ENCODE assay signal across 22 mouse cellular contexts in genomic region chr10:53339045-53339444, GRCm38 (mm10). TPM values are rescaled to one million over a fixed set of nuclear protein-coding genes. Genes with fewer than 3 reads are reported as not detected.
DNase-seq lines count a peak whose midpoint lies in the region; ATAC-seq and TF ChIP-seq lines count a peak whose summit lies in the region.
"Had no signal": no experiment of that assay in that cellular context is flagged by ENCODE, and none has a peak within 500 bp of the region (broad histone marks: within the 10 kb centered on the region; RNA-seq: fewer than 3 reads in every experiment).

No protein-coding gene starts in this region.

- H3K79me2 ChIP-seq in MEL (ENCODE audit: control insufficient read depth, insufficient read depth, low read length, poor library complexity), result peaks cover 1% of the 10 kb centered on the region; the same call in 1 of the 2 replicates

- TF ChIP-seq POLR2A in MEL (IDR thresholded peaks at IDR 0.05; ENCODE audit: control insufficient read depth in 1 of 2, insufficient read depth in 1 of 2, low read depth in 1 of 2, low read length in 2 of 2, poor library complexity in 1 of 2), result no peak

- 46% methylated on average over 2 of the region's 2 CpGs for WGBS in heart, embryonic 11.5 days (ENCODE audit: insufficient replicate concordance)
- 17% methylated on average over 2 of the region's 2 CpGs for WGBS in heart, embryonic 15.5 days
- WGBS in heart, postnatal 0 days, result 23% methylated on average over 2 of the region's 2 CpGs

- TF ChIP-seq RAD21 in MEL (IDR thresholded peaks at IDR 0.05; ENCODE audit: low read depth, low read length), result no peak

- H3K36me3 ChIP-seq in heart, embryonic 11.5 days (ENCODE audit: control insufficient read depth, insufficient read depth, low read length), result no peaks in the 10 kb centered on the region
- H3K36me3 ChIP-seq in heart, embryonic 15.5 days, result no peaks in the 10 kb centered on the region; the same call in 1 of the 2 replicates
- peaks cover 0 to 36% of the 10 kb centered on the region in 2 experiments; a peak in 2 of 4 replicates for H3K36me3 ChIP-seq in MEL (ENCODE audit: control insufficient read depth in 1 of 2, insufficient read depth in 2 of 2, low read length in 2 of 2)
- H3K36me3 ChIP-seq in heart, postnatal 0 days (replicated peaks; ENCODE audit: control insufficient read depth, insufficient read depth, low read length), result peaks cover 13% of the 10 kb centered on the region
- H3K36me3 ChIP-seq: embryonic facial prominence, embryonic 15.5 days; forebrain, embryonic 10.5 days; hindbrain, embryonic 15.5 days; kidney, embryonic 15.5 days had no signal

- DNase-seq in heart, adult 9 months (ENCODE audit: low spot score in 2 of 2), result no peak
- no peak for DNase-seq in heart, adult 8-10 months (ENCODE audit: low spot score)
- no peak for DNase-seq in MEL (ENCODE audit: low read depth, low spot score)
- DNase-seq in heart, postnatal 0 days (ENCODE audit: low spot score), result no peak
- DNase-seq: adrenal gland, adult 8-10 months; adrenal gland, postnatal 36 days; cerebellum, adult 11 months; cerebellum, adult 8-10 months; cerebellum, postnatal 14 days; embryo, embryonic 11 days; kidney, adult 2 months had no signal

- no peaks in the 10 kb centered on the region for H3K27me3 ChIP-seq in heart, embryonic 11.5 days (ENCODE audit: control insufficient read depth, insufficient read depth, low read length)
- H3K27me3 ChIP-seq in heart, embryonic 15.5 days, result no peaks in the 10 kb centered on the region
- H3K27me3 ChIP-seq in MEL (ENCODE audit: control insufficient read depth in 1 of 2, insufficient read depth in 2 of 2, low read length in 2 of 2), result no peaks in the 10 kb centered on the region
- no peaks in the 10 kb centered on the region for H3K27me3 ChIP-seq in heart, postnatal 0 days (ENCODE audit: control insufficient read depth, insufficient read depth, low read length)
- H3K27me3 ChIP-seq: embryonic facial prominence, embryonic 15.5 days; hindbrain, embryonic 15.5 days; kidney, embryonic 15.5 days had no signal

- TF ChIP-seq EP300 in MEL (IDR thresholded peaks at IDR 0.05; ENCODE audit: low read depth in 1 of 2, low read length in 2 of 2), result no peak
- TF ChIP-seq EP300 in heart, postnatal 0 days (IDR thresholded peaks at IDR 0.05; ENCODE audit: low read depth), result no peak

- no peak for TF ChIP-seq CTCF in MEL (IDR thresholded peaks at IDR 0.05 in 2 of 3, conservative IDR thresholded peaks at IDR 0.05 in 1 of 3; ENCODE audit: control insufficient read depth in 1 of 3, insufficient read depth in 1 of 3, low read depth in 2 of 3, low read length in 3 of 3, poor library complexity in 1 of 3, severe bottlenecking in 1 of 3)
- no peak for TF ChIP-seq CTCF in heart, postnatal 0 days (IDR thresholded peaks at IDR 0.05; ENCODE audit: low read depth)

- peak overlapping the region; percentile 72 for H3K9ac ChIP-seq in heart, embryonic 11.5 days (ENCODE audit: low read depth, low read length)
- H3K9ac ChIP-seq in heart, embryonic 15.5 days, result peak overlapping the region; percentile 58
- H3K9ac ChIP-seq in MEL (ENCODE audit: control insufficient read depth, low read depth, low read length, poor library complexity, severe bottlenecking), result no peak overlapping the region
- peak overlapping the region; percentile 87 for H3K9ac ChIP-seq in heart, postnatal 0 days (replicated peaks; ENCODE audit: low read depth, low read length)
- H3K9ac ChIP-seq: embryonic facial prominence, embryonic 15.5 days; hindbrain, embryonic 15.5 days; kidney, embryonic 15.5 days had no signal

- H3K4me1 ChIP-seq in heart, embryonic 11.5 days (ENCODE audit: control insufficient read depth, insufficient read depth, low read length), result peaks cover 8% of the 10 kb centered on the region; the same call in 1 of the 2 replicates
- peaks cover 16% of the 10 kb centered on the region for H3K4me1 ChIP-seq in heart, embryonic 15.5 days (replicated peaks)
- peaks cover 15 to 38% of the 10 kb centered on the region in 2 experiments for H3K4me1 ChIP-seq in MEL (ENCODE audit: control insufficient read depth in 1 of 2, insufficient read depth in 2 of 2, low read length in 2 of 2)
- peaks cover 13% of the 10 kb centered on the region for H3K4me1 ChIP-seq in heart, postnatal 0 days (ENCODE audit: control insufficient read depth, insufficient read depth)
- H3K4me1 ChIP-seq: embryonic facial prominence, embryonic 15.5 days; forebrain, embryonic 10.5 days; hindbrain, embryonic 15.5 days had no signal

- no peaks in the 10 kb centered on the region for H3K9me3 ChIP-seq in heart, embryonic 11.5 days (replicated peaks; ENCODE audit: control insufficient read depth, low read length)
- no peaks in the 10 kb centered on the region for H3K9me3 ChIP-seq in heart, embryonic 15.5 days (replicated peaks)
- H3K9me3 ChIP-seq in MEL (replicated peaks; ENCODE audit: insufficient read depth, low read length), result no peaks in the 10 kb centered on the region
- no peaks in the 10 kb centered on the region for H3K9me3 ChIP-seq in heart, postnatal 0 days (replicated peaks; ENCODE audit: control insufficient read depth, low read length)
- H3K9me3 ChIP-seq: embryonic facial prominence, embryonic 15.5 days; forebrain, embryonic 10.5 days; hindbrain, embryonic 15.5 days; kidney, embryonic 15.5 days had no signal

- ATAC-seq in heart, embryonic 11.5 days (replicated peaks; ENCODE audit: insufficient number of reproducible peaks, low FRiP score, low TSS enrichment), result no peak
- ATAC-seq in heart, embryonic 15.5 days (replicated peaks; ENCODE audit: insufficient number of reproducible peaks, insufficient read depth, low FRiP score, low read depth), result no peak
- no peak for ATAC-seq in heart, postnatal 0 days (ENCODE audit: insufficient read depth, low read depth)
- ATAC-seq in granulocyte monocyte progenitor cell, adult 5-6 weeks (replicated peaks; ENCODE audit: poor library complexity, severe bottlenecking), result no peak
- ATAC-seq: forebrain, embryonic 14.5 days; intestine, embryonic 16.5 days had no signal

- H3K4me2 ChIP-seq in heart, embryonic 11.5 days, result no peak overlapping the region
- no peak overlapping the region for H3K4me2 ChIP-seq in heart, embryonic 15.5 days
- peak overlapping the region; percentile 44 for H3K4me2 ChIP-seq in heart, postnatal 0 days (ENCODE audit: low read depth, low read length)
- H3K4me2 ChIP-seq: embryonic facial prominence, embryonic 15.5 days; hindbrain, embryonic 15.5 days; kidney, embryonic 15.5 days had no signal

- peak overlapping the region; percentile 37 for H3K4me3 ChIP-seq in heart, embryonic 11.5 days (ENCODE audit: low read depth, low read length)
- H3K4me3 ChIP-seq in heart, embryonic 15.5 days, result peak overlapping the region; percentile 55
- H3K4me3 ChIP-seq in MEL (ENCODE audit: control insufficient read depth in 1 of 2, insufficient read depth in 1 of 2, low read depth in 2 of 2, low read length in 2 of 2), result no peak overlapping the region
- peak overlapping the region; percentile 62 for H3K4me3 ChIP-seq in heart, postnatal 0 days (ENCODE audit: low read depth, low read length)
- H3K4me3 ChIP-seq: embryonic facial prominence, embryonic 15.5 days; erythroblast, embryonic 14.5 days; forebrain, embryonic 10.5 days; hindbrain, embryonic 15.5 days; kidney, embryonic 15.5 days had no signal

- peak overlapping the region; percentile 82 for H3K27ac ChIP-seq in heart, embryonic 11.5 days (ENCODE audit: low read depth, low read length)
- peak overlapping the region; percentile 89 for H3K27ac ChIP-seq in heart, embryonic 15.5 days
- H3K27ac ChIP-seq in MEL (ENCODE audit: control insufficient read depth, low read depth, low read length), result no peak overlapping the region
- peak overlapping the region; percentile 98 for H3K27ac ChIP-seq in heart, postnatal 0 days (ENCODE audit: low read depth)
- H3K27ac ChIP-seq: embryonic facial prominence, embryonic 15.5 days; forebrain, embryonic 10.5 days; hindbrain, embryonic 15.5 days; kidney, embryonic 15.5 days had no signal

TF ChIP-seq in MEL, 35 proteins besides CTCF, POLR2A, EP300 and RAD21:
- TF ChIP-seq JUND (IDR thresholded peaks at IDR 0.05; ENCODE audit: low read depth, low read length) (peak; percentile 68; the same call in 1 of the 2 replicates), ZNF384 (IDR thresholded peaks at IDR 0.05; ENCODE audit: low read depth, low read length) (no peak), GATA1 (IDR thresholded peaks at IDR 0.05; ENCODE audit: low read depth, low read length) (no peak), RCOR1 (IDR thresholded peaks at IDR 0.05; ENCODE audit: low read depth, low read length) (no peak)

RNA-seq across cellular contexts. Expression of gene Pln, which starts 1.6 kb away (rescaled TPM):
- 542 and 553 TPM in 2 replicates for polyA plus RNA-seq in heart, embryonic 11.5 days (2014; fragmentation: Nextera tagmentation; extraction: Ambion mirVana)
- 791 and 1,187 TPM in 2 replicates for polyA plus RNA-seq in heart, embryonic 15.5 days (2015; fragmentation: Nextera tagmentation; extraction: Ambion mirVana)
- 1,000 to 10,000 TPM; 7,188 to 8,681 (median 7,674) TPM for total RNA-seq in heart, adult 8-10 months (2022)
- total RNA-seq in MEL (2012; rRNA removed), result 0.92 and 1.3 TPM in 2 replicates
- polyA plus RNA-seq in MEL (2012; ENCODE audit: insufficient read depth in 1 of 2, insufficient read length in 2 of 2, low read depth in 1 of 2, low replicate concordance in 2 of 2, missing spikeins in 1 of 2), result under 1 TPM in 1 of 2 experiments, not detected in 1; 0.22 TPM
- total RNA-seq in heart, postnatal 0 days (2014; rRNA removed; ENCODE audit: low replicate concordance), result 3,810 and 4,371 TPM in 2 replicates
- polyA plus RNA-seq in heart, postnatal 0 days (2015; fragmentation: Nextera tagmentation; extraction: Ambion mirVana), result 3,198 and 3,248 TPM in 2 replicates
- total RNA-seq in granulocyte monocyte progenitor cell, adult 5-6 weeks (2014; fragmentation: Nextera tagmentation), result not detected in 2 replicates
- total RNA-seq in granulocyte monocyte progenitor cell, adult 5-6 weeks (2017), result 0.98 TPM in 1 of 2 replicates, not detected in the other
- total RNA-seq: ES-E14 had no signal
- polyA plus RNA-seq: erythroblast, embryonic 14.5 days had no signal

RNA-seq across cellular contexts. Expression of gene Cep85l, which starts 40.7 kb away (rescaled TPM):
- 3.5 and 5.8 TPM in 2 replicates for polyA plus RNA-seq in heart, embryonic 11.5 days (2014; fragmentation: Nextera tagmentation; extraction: Ambion mirVana)
- polyA plus RNA-seq in heart, embryonic 15.5 days (2015; fragmentation: Nextera tagmentation; extraction: Ambion mirVana), result 5.1 TPM in 2 replicates
- total RNA-seq in heart, adult 8-10 months (2022), result 10 to 100 TPM; 13.1 to 16.0 (median 14.3) TPM
- total RNA-seq in MEL (2012; rRNA removed), result 2.1 and 2.2 TPM in 2 replicates
- polyA plus RNA-seq in MEL (2012; ENCODE audit: insufficient read depth in 1 of 2, insufficient read length in 2 of 2, low read depth in 1 of 2, low replicate concordance in 2 of 2, missing spikeins in 1 of 2), result 10 to 100 TPM in 1 of 2 experiments, 1 to 10 TPM in 1; 3.0 to 43.1 TPM
- total RNA-seq in heart, postnatal 0 days (2014; rRNA removed; ENCODE audit: low replicate concordance), result 17.6 and 21.2 TPM in 2 replicates
- 3.3 and 4.1 TPM in 2 replicates for polyA plus RNA-seq in heart, postnatal 0 days (2015; fragmentation: Nextera tagmentation; extraction: Ambion mirVana)
- 34.6 and 35.7 TPM in 2 replicates for total RNA-seq in granulocyte monocyte progenitor cell, adult 5-6 weeks (2014; fragmentation: Nextera tagmentation)
- total RNA-seq in granulocyte monocyte progenitor cell, adult 5-6 weeks (2017), result 39.8 and 44.6 TPM in 2 replicates

Comparison
In these comparisons a context has a peak if more than half of its experiments do, and no peak if none do; other contexts are left out.
1. H3K4me3 ChIP-seq: peak in heart, embryonic 11.5 days (single experiment), heart, embryonic 15.5 days (single experiment) and heart, postnatal 0 days (single experiment); none in MEL (0 of 2).
2. RNA of gene Pln, which starts 1.6 kb away (total RNA-seq): 7,188 to 8,681 TPM in heart, adult 8-10 months and 3,810 to 4,371 TPM in heart, postnatal 0 days; 0.92 to 1.3 TPM in MEL and 0.98 TPM in granulocyte monocyte progenitor cell, adult 5-6 weeks; every median in the first group is over 1,000 times any median in the second.